Comparison of ENCODE assay signal across 11 mouse cellular contexts in the genomic region with DNA sequence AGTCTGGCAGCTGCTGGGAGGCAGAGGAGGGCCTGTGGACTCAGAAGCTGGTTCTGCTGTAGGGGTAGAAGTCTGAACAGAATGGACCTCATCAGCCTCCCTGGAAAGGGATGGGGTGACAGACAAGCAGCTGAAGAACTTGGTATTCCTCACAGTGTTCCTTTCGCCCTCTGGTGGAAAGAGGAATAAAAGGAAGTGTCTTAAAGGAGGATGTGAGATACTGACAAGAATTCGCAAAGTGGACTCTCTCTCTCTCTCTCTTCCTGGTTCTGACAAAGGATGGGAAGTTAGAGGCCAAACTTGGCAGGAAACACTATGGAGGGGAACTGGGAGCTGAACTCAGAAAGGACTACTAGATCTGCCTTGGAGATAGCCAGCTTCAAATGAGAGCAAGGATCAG. TPM values are rescaled to one million over a fixed set of nuclear protein-coding genes. Genes with fewer than 3 reads are reported as not detected.
DNase-seq lines count a peak whose midpoint lies in the region; ATAC-seq lines count a peak whose summit lies in the region.
"Had no signal": no experiment of that assay in that cellular context is flagged by ENCODE, and none has a peak within 500 bp of the region (broad histone marks: within the 10 kb centered on the region; RNA-seq: fewer than 3 reads in every experiment).

No protein-coding gene starts in this region.

- H3K9me3 ChIP-seq in hindbrain, embryonic 14.5 days (ENCODE audit: control insufficient read depth, low read length), result no peaks in the 10 kb centered on the region
- H3K9me3 ChIP-seq in hindbrain, embryonic 10.5 days, result no peaks in the 10 kb centered on the region
- H3K9me3 ChIP-seq: embryonic facial prominence, embryonic 15.5 days; liver, embryonic 15.5 days had no signal

- H3K9ac ChIP-seq in hindbrain, embryonic 14.5 days, result no peak overlapping the region
- H3K9ac ChIP-seq: embryonic facial prominence, embryonic 15.5 days; liver, embryonic 15.5 days had no signal

- H3K36me3 ChIP-seq in hindbrain, embryonic 14.5 days (replicated peaks; ENCODE audit: control insufficient read depth, insufficient read depth), result no peaks in the 10 kb centered on the region
- H3K36me3 ChIP-seq in hindbrain, embryonic 10.5 days, result no peaks in the 10 kb centered on the region
- H3K36me3 ChIP-seq: embryonic facial prominence, embryonic 15.5 days; liver, embryonic 15.5 days had no signal

- no peak overlapping the region for H3K4me3 ChIP-seq in hindbrain, embryonic 14.5 days (replicated peaks; ENCODE audit: low read length)
- H3K4me3 ChIP-seq in hindbrain, embryonic 10.5 days, result no peak overlapping the region
- H3K4me3 ChIP-seq: embryonic facial prominence, embryonic 15.5 days; liver, embryonic 15.5 days had no signal

- no peak for ATAC-seq in hindbrain, embryonic 14.5 days (ENCODE audit: low FRiP score)

- WGBS in hindbrain, embryonic 14.5 days, result 39% methylated on average over 2 of the region's 2 CpGs
- WGBS in hindbrain, embryonic 10.5 days, result 32% methylated on average over 2 of the region's 2 CpGs

- peaks cover 11% of the 10 kb centered on the region for H3K27me3 ChIP-seq in hindbrain, embryonic 14.5 days (ENCODE audit: control insufficient read depth, insufficient read depth, low read length)
- H3K27me3 ChIP-seq in hindbrain, embryonic 10.5 days (ENCODE audit: insufficient read depth, poor library complexity, severe bottlenecking), result peaks cover 57% of the 10 kb centered on the region

- no peak overlapping the region for H3K27ac ChIP-seq in hindbrain, embryonic 14.5 days
- H3K27ac ChIP-seq in hindbrain, embryonic 10.5 days, result no peak overlapping the region
- H3K27ac ChIP-seq: embryonic facial prominence, embryonic 15.5 days; liver, embryonic 15.5 days had no signal

- peak; percentile 23 for DNase-seq in cerebellum, adult 9-10 months
- DNase-seq in cerebellum, adult 9-11 months, result no peak
- DNase-seq in hindbrain, embryonic 14.5 days (ENCODE audit: low spot score), result peak; percentile 61
- DNase-seq in hindbrain, embryonic 10.5 days (ENCODE audit: low spot score), result no peak
- peak; percentile 70 for DNase-seq in lung, postnatal 10 days
- DNase-seq in lung, postnatal 25 days (ENCODE audit: low spot score), result no peak
- DNase-seq in mesoderm, embryonic 11.5 days (ENCODE audit: low read depth, low spot score), result peak; percentile 26
- DNase-seq in ovary, postnatal 14 days (ENCODE audit: low spot score), result no peak
- DNase-seq: B cell, adult 2 months had no signal

- no peak overlapping the region for H3K4me2 ChIP-seq in hindbrain, embryonic 14.5 days (replicated peaks)
- H3K4me2 ChIP-seq: embryonic facial prominence, embryonic 15.5 days; liver, embryonic 15.5 days had no signal

- H3K4me1 ChIP-seq in hindbrain, embryonic 14.5 days (replicated peaks; ENCODE audit: control insufficient read depth, insufficient read depth, low read length), result no peaks in the 10 kb centered on the region
- H3K4me1 ChIP-seq in hindbrain, embryonic 10.5 days (replicated peaks), result peaks cover 27% of the 10 kb centered on the region
- H3K4me1 ChIP-seq: liver, embryonic 15.5 days had no signal

RNA-seq across cellular contexts. Expression of gene Gas7, which starts 2.9 kb away (rescaled TPM):
- 19.4 and 21.8 TPM in 2 replicates for polyA plus RNA-seq in hindbrain, embryonic 14.5 days (2014; fragmentation: Nextera tagmentation; extraction: Ambion mirVana)
- polyA plus RNA-seq in hindbrain, embryonic 10.5 days (2016; fragmentation: Nextera tagmentation; extraction: Ambion mirVana), result 3.5 and 4.2 TPM in 2 replicates

Comparison
In these comparisons a context has a peak if more than half of its experiments do, and no peak if none do; other contexts are left out.
1. DNase-seq: peak in cerebellum, adult 9-10 months (single experiment), hindbrain, embryonic 14.5 days (single experiment), lung, postnatal 10 days (single experiment) and mesoderm, embryonic 11.5 days (single experiment); none in cerebellum, adult 9-11 months (single experiment), hindbrain, embryonic 10.5 days (single experiment), lung, postnatal 25 days (single experiment) and ovary, postnatal 14 days (single experiment).